Mouse (Mus musculus) T-cell, adult 66 days (primary cell): ENCODE data around the gene Muc3. TPM values are rescaled to one million over a fixed set of nuclear protein-coding genes. Genes with fewer than 3 reads are reported as not detected.

ENCODE experiments used
- total RNA-seq, 2 experiments: library from RNA; stranded (reverse); gene quantifications; 3 replicates in 1 of 2; 4 replicates in 1 of 2; pipeline ENCODE4 v1.2.4; 2023

Muc3 gene
- not detected for total RNA-seq

GRCm38 (mm10) chr5:137149272-137149882 is at the start of gene Muc3:
Muc3 (minus strand) TSS chr5:137149322.

GRCm38 (mm10) chr5:137115866-137116847 is 33.0 kb downstream of the Muc3 start, which contains the start of gene Trim56:
Trim56 (minus strand) TSS chr5:137116209.

Other genes starting within 250 kb of the Muc3 start
- 1 to 10 TPM; 1.0 to 3.0 TPM for gene Ift22, start 241.2 kb downstream of the Muc3 start, total RNA-seq
- 100 to 1,000 TPM; 136 to 139 TPM for gene Fis1, start 196.0 kb downstream of the Muc3 start, total RNA-seq
- gene Cldn15, start 182.7 kb downstream of the Muc3 start, total RNA-seq: 1 to 10 TPM; 1.2 to 1.6 TPM
- 10 to 100 TPM; 18.1 TPM for gene Plod3, start 162.3 kb downstream of the Muc3 start, total RNA-seq
- 10 to 100 TPM; 24.2 to 31.7 TPM for gene Znhit1, start 161.3 kb downstream of the Muc3 start, total RNA-seq
- gene Vgf, start 122.9 kb downstream of the Muc3 start, total RNA-seq: not detected
- 10 to 100 TPM; 29.8 to 42.2 TPM for gene Ap1s1, start 103.2 kb downstream of the Muc3 start, total RNA-seq
- gene Serpine1, start 77.1 kb downstream of the Muc3 start, total RNA-seq: not detected
- gene Trim56, start 33.1 kb downstream of the Muc3 start, total RNA-seq: 100 to 1,000 TPM in 1 of 2 experiments, 10 to 100 TPM in 1; 90.0 to 103 TPM
- 10 to 100 TPM in 1 of 2 experiments, 1 to 10 TPM in 1; 9.8 to 11.4 TPM for gene Muc3a, start 63.1 kb upstream of the Muc3 start, total RNA-seq
- 1 to 10 TPM in 1 of 2 experiments, under 1 TPM in 1; 0.27 to 1.2 TPM for gene Ache, start 138.2 kb upstream of the Muc3 start, total RNA-seq
- gene Ufsp1, start 145.3 kb upstream of the Muc3 start, total RNA-seq: 1 to 10 TPM in 1 of 2 experiments, not detected in 1; 1.8 TPM
- gene Srrt, start 158.4 kb upstream of the Muc3 start, total RNA-seq: 100 to 1,000 TPM; 428 to 439 TPM
- 1 to 10 TPM; 8.5 to 9.7 TPM for gene Trip6, start 165.1 kb upstream of the Muc3 start, total RNA-seq
- gene Slc12a9, start 184.3 kb upstream of the Muc3 start, total RNA-seq: 10 to 100 TPM; 22.1 to 23.7 TPM
- gene Ephb4, start 200.8 kb upstream of the Muc3 start, total RNA-seq: not detected